Mouse (Mus musculus) intestine, embryonic 16.5 days (tissue): Measurements from ENCODE around the gene Slc35f1. TPM values are rescaled to one million over a fixed set of nuclear protein-coding genes. Genes with fewer than 3 reads are reported as not detected.

Source experiments
- ATAC-seq: fragments of 200-750 bp; cut with Nextera tagmentation; 2 replicates; pipeline ENCODE4 v1.8.0; 2017; ENCODE audit warnings: moderate TSS enrichment, moderate library complexity
- H3K27ac ChIP-seq: fragments of 300-500 bp; sonication (generic); 2 replicates; pipeline ENCODE4 v1.5.1; 2014; ENCODE audit warnings: mild to moderate bottlenecking, low read length
- H3K27me3 ChIP-seq: fragments of 300-500 bp; sonication (generic); replicated peaks from 2 replicates; pipeline ENCODE4 v1.6.1; 2014; ENCODE audit warnings: low read length, control low read depth, mixed read lengths; ENCODE audit not compliant: control insufficient read depth, insufficient read depth
- H3K36me3 ChIP-seq: fragments of 300-500 bp; sonication (generic); 2 replicates; pipeline ENCODE4 v1.6.1; 2014; ENCODE audit warnings: low read length, control low read depth; ENCODE audit not compliant: control insufficient read depth, insufficient read depth
- H3K4me1 ChIP-seq: fragments of 300-500 bp; sonication (generic); 2 replicates; pipeline ENCODE4 v1.6.1; 2014; ENCODE audit warnings: low read length, control low read depth, mixed read lengths; ENCODE audit not compliant: control insufficient read depth, insufficient read depth
- H3K4me2 ChIP-seq: fragments of 300-500 bp; sonication (generic); 2 replicates; pipeline ENCODE4 v1.6.1; 2014; ENCODE audit warnings: low read depth, low read length, control low read depth
- H3K4me3 ChIP-seq: fragments of 300-500 bp; sonication (generic); 2 replicates; pipeline ENCODE4 v1.5.1; 2014; ENCODE audit warnings: mild to moderate bottlenecking, low read length
- H3K9ac ChIP-seq: fragments of 300-500 bp; sonication (generic); 2 replicates; pipeline ENCODE4 v1.6.1; 2014; ENCODE audit warnings: low read depth, low read length
- H3K9me3 ChIP-seq: fragments of 300-500 bp; sonication (generic); 2 replicates; pipeline ENCODE4 v1.6.1; 2016; ENCODE audit warnings: low read length, control low read depth; ENCODE audit not compliant: control insufficient read depth
- WGBS: fragments of 180-500 bp; shearing (Covaris S2); extraction: QIAGEN DNeasy Blood & Tissue Kit; methylation state at CpG from one replicate; pipeline ENCODE4 v1.1.7; 2014; 5-methylcytosine and 5-hydroxymethylcytosine counted together
- polyA plus RNA-seq: library from polyadenylated mRNA; unstranded; fragments of >200 nt; fragmentation: Nextera tagmentation; extraction: Ambion mirVana; gene quantifications from 2 replicates; pipeline ENCODE4 v1.2.1, GENCODE M21; 2015

Gene Slc35f1
- polyA plus RNA-seq, 1 experiment from 2014 or later, result 1.7 TPM

- no peak overlapping the region for H3K27ac ChIP-seq
- WGBS, result 81% methylated on average over 4 of the region's 4 CpGs
- ATAC-seq, result no peak
- no peaks in the 10 kb centered on the region for H3K9me3 ChIP-seq
- H3K4me1 ChIP-seq, result no peaks in the 10 kb centered on the region
- no peaks in the 10 kb centered on the region for H3K27me3 ChIP-seq
- no peak overlapping the region for H3K4me3 ChIP-seq
- H3K36me3 ChIP-seq, result no peaks in the 10 kb centered on the region
- H3K4me2 ChIP-seq, result no peak overlapping the region
- H3K9ac ChIP-seq, result no peak overlapping the region
Observed at GRCm38 (mm10) chr10:52825746-52826145, 135.4 kb downstream of the Slc35f1 start.

DNA sequence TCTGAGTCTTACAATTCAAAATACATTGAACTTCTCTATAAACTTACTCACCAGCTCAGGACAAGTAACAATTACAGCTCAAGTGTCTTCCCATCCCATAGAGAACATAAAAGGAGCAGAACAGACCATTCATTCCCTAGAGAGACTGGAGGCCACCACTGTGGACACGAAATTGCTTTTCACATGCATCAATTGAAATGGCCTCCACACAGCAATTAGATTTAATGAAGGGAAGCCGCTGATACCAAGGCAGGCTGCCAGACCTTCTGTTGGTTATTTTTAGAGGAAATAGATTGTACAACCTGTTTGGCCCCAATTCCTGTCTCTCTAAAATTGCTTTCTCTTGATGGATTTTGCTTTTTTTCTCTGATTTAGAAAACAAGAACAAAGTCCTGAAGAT is 150.5 kb downstream of the Slc35f1 start:
- no peaks in the 10 kb centered on the region for H3K36me3 ChIP-seq
- no peaks in the 10 kb centered on the region for H3K4me1 ChIP-seq
- WGBS, result 66% methylated on average over 2 of the region's 2 CpGs
- H3K4me2 ChIP-seq, result no peak overlapping the region
- no peaks in the 10 kb centered on the region for H3K27me3 ChIP-seq
- ATAC-seq, result no peak
- no peaks in the 10 kb centered on the region for H3K9me3 ChIP-seq
- no peak overlapping the region for H3K4me3 ChIP-seq
- H3K27ac ChIP-seq, result no peak overlapping the region
- H3K9ac ChIP-seq, result no peak overlapping the region

GRCm38 (mm10) chr10:52851994-52852393 is 161.7 kb downstream of the Slc35f1 start:
- Histone ChIP-seq H3K27me3 (no peaks in the 10 kb centered on the region), H3K27ac (no peak overlapping the region), H3K4me2 (no peak overlapping the region), H3K9ac (no peak overlapping the region), H3K4me1 (no peaks in the 10 kb centered on the region), H3K36me3 (no peaks in the 10 kb centered on the region), H3K9me3 (no peaks in the 10 kb centered on the region), H3K4me3 (no peak overlapping the region)
- no peak for ATAC-seq

- ATAC-seq, result no peak
- Histone ChIP-seq H3K4me2 (no peak overlapping the region), H3K4me1 (no peaks in the 10 kb centered on the region), H3K27me3 (no peaks in the 10 kb centered on the region), H3K27ac (no peak overlapping the region), H3K9ac (no peak overlapping the region), H3K36me3 (no peaks in the 10 kb centered on the region), H3K9me3 (no peaks in the 10 kb centered on the region), H3K4me3 (no peak overlapping the region)
- WGBS, result 57% methylated on average over 2 of the region's 2 CpGs
Observed at GRCm38 (mm10) chr10:52860851-52861250, 170.5 kb downstream of the Slc35f1 start.

- H3K4me3 ChIP-seq, result no peak overlapping the region
- 68% methylated on average over 5 of the region's 5 CpGs for WGBS
- no peak overlapping the region for H3K27ac ChIP-seq
- no peaks in the 10 kb centered on the region for H3K27me3 ChIP-seq
- H3K9ac ChIP-seq, result no peak overlapping the region
- H3K36me3 ChIP-seq, result no peaks in the 10 kb centered on the region
- no peak overlapping the region for H3K4me2 ChIP-seq
- ATAC-seq, result no peak
- no peaks in the 10 kb centered on the region for H3K9me3 ChIP-seq
- H3K4me1 ChIP-seq, result no peaks in the 10 kb centered on the region
Observed at GRCm38 (mm10) chr10:52864936-52865335, 174.6 kb downstream of the Slc35f1 start.

DNA sequence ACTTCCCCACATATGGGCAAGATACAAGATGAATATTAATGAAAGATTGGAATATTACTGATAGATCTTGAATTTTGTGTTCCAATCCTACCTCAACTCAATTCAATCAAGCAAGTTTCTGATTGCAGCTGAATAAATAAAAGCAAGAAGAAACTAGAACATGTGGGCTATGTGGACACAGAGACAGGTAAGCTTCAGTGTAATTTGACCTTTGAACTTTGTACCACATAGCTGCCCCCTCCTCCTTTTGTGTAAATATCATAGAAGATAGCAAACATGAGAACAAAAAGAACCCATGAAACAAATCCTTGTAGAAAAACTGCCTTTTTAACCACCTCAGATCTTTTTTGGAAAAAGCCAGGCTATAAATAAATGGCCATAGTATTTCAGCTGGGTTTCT is 180.8 kb downstream of the Slc35f1 start:
- no peak for ATAC-seq

DNA sequence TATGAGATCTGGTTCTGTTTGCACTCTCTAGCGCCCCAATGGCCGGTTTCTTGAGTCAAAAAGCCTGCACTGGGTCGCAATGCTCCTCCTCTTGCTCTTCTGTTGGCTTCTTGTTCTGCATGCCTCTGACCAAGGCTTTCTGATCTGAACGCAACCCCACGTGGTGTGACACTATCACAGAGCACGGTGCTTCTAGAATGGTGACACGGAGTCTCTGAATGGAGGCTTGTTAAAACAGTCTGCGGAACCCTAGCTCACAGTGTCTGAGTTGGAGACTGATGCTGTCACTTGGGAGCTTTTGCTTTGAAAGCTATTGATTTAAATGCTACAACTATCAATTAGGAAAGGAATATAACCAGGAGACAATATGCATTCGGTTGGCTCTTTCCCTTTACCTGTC is 183.8 kb downstream of the Slc35f1 start:
- Histone ChIP-seq H3K36me3 (no peaks in the 10 kb centered on the region), H3K4me2 (no peak overlapping the region), H3K27me3 (no peaks in the 10 kb centered on the region), H3K4me3 (no peak overlapping the region), H3K27ac (no peak overlapping the region), H3K9ac (no peak overlapping the region), H3K9me3 (no peaks in the 10 kb centered on the region), H3K4me1 (no peaks in the 10 kb centered on the region)
- 72% methylated on average over 9 of the region's 9 CpGs for WGBS
- ATAC-seq, result no peak

More for the DNA sequence above, 180.8 kb downstream of the Slc35f1 start:
- Histone ChIP-seq H3K4me1 (no peaks in the 10 kb centered on the region), H3K36me3 (no peaks in the 10 kb centered on the region), H3K9ac (no peak overlapping the region), H3K4me2 (no peak overlapping the region), H3K27ac (no peak overlapping the region), H3K9me3 (no peaks in the 10 kb centered on the region), H3K27me3 (no peaks in the 10 kb centered on the region), H3K4me3 (no peak overlapping the region)

DNA sequence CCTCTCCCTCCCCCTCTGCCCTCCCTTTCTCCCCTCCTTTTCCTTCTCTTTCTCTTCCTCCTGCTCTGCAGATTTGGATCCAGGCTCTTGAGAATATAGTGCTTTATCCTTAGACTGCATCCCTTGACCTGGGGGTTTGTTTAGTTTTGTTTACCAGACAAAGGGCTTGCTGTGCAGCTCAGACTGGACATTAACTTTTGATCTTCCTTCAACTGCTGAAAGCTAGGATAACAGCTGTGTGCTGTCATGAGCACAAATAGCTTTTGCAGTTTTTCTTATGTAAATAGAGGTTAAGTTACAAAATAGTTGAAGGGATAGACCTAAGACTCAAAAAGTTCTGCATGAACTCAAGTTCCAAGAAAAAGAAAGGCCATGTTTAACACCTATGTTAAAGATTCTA is 184.4 kb downstream of the Slc35f1 start:
- Histone ChIP-seq H3K9ac (no peak overlapping the region), H3K27me3 (no peaks in the 10 kb centered on the region), H3K4me1 (no peaks in the 10 kb centered on the region), H3K9me3 (no peaks in the 10 kb centered on the region), H3K36me3 (no peaks in the 10 kb centered on the region), H3K27ac (no peak overlapping the region), H3K4me3 (no peak overlapping the region), H3K4me2 (no peak overlapping the region)
- ATAC-seq, result no peak

DNA sequence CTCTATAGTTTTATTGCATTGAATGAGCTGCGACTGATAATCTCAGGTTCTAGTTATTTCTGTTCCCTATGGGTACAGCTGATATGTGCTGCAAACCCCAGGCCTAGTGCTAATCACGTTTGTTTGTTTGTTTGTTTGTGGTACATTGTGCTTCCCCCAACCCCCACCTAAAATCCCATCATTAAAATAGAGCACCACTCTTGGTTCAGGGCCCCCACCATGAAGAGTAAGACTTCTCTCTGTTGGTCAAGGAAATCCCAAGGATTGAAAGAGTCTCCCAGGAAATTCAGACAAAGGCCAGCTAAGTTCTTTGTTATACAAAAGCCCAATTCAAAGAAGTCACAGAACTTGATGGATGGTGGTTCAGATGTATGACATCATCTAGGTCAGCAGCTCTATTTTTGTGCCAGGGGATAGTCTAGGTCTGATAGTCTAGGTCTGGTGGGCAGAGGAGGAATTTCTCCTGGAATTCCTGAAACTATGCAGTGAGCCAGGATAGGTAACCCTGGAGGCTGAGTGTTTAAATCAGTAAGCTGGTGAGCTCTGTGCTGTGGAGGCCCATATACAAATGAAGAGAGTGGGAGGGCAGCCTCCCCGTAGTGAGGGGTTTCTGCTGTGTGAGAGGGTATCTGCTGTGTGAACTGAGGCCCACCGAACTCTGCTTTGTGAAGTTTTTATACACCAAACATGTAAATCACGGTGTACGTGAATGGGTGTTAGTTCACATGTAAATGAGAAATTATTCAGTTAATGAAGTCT is 187.1 kb downstream of the Slc35f1 start:
- Histone ChIP-seq H3K4me1 (no peaks in the 10 kb centered on the region), H3K9ac (no peak overlapping the region), H3K4me3 (no peak overlapping the region), H3K27me3 (no peaks in the 10 kb centered on the region), H3K36me3 (no peaks in the 10 kb centered on the region), H3K27ac (no peak overlapping the region), H3K4me2 (no peak overlapping the region), H3K9me3 (no peaks in the 10 kb centered on the region)
- ATAC-seq, result no peak
- 57% methylated on average over 6 of the region's 6 CpGs for WGBS
